Mouse (Mus musculus) liver, embryonic 14.5 days (tissue): ENCODE results near the gene Rin1. TPM values are rescaled to one million over a fixed set of nuclear protein-coding genes. Genes with fewer than 3 reads are reported as not detected.

Source experiments
- ATAC-seq: fragments of 200-750 bp; cut with Nextera tagmentation; 2 replicates; pipeline ENCODE4 v1.8.0; 2017; ENCODE audit warnings: moderate number of reproducible peaks, mild to moderate bottlenecking, moderate library complexity; ENCODE audit not compliant: insufficient read depth
- DNase-seq, 3 experiments: peaks; one replicate each; pipeline ENCODE4 v3.0.0-alpha.2; 2012 to 2013; ENCODE audit warnings: low read depth in 3 of 3, low spot score in 3 of 3
- H3K27ac ChIP-seq: fragments of 300-500 bp; sonication (generic); 2 replicates; pipeline ENCODE4 v1.5.1; 2014; ENCODE audit warnings: moderate library complexity, mild to moderate bottlenecking, control low read depth, inconsistent platforms
- H3K27me3 ChIP-seq: fragments of 300-500 bp; sonication (generic); 2 replicates; pipeline ENCODE4 v1.6.1; 2014; ENCODE audit warnings: mild to moderate bottlenecking, low read length, moderate library complexity; ENCODE audit not compliant: control insufficient read depth, insufficient read depth
- H3K36me3 ChIP-seq: fragments of 300-500 bp; sonication (generic); replicated peaks from 2 replicates; pipeline ENCODE4 v1.6.1; 2014; ENCODE audit warnings: low read depth; ENCODE audit not compliant: control insufficient read depth, insufficient read depth
- H3K4me1 ChIP-seq, 2 experiments: fragments of 200-500 bp in 1 of 2; fragments of 300-500 bp in 1 of 2; sonication (generic) in 1 of 2; replicated peaks; 2 replicates each; pipeline ENCODE4 v1.6.1; 2012 to 2014; ENCODE audit warnings: antibody characterized with exemption in 1 of 2, inconsistent platforms in 1 of 2, low read length in 1 of 2; ENCODE audit not compliant: control insufficient read depth in 2 of 2, insufficient read depth in 2 of 2
- H3K4me2 ChIP-seq: fragments of 300-500 bp; sonication (generic); 2 replicates; pipeline ENCODE4 v1.6.1; 2014; ENCODE audit warnings: low read depth, mild to moderate bottlenecking, control low read depth, moderate library complexity
- H3K4me3 ChIP-seq, 2 experiments: fragments of 200-500 bp in 1 of 2; fragments of 300-500 bp in 1 of 2; sonication (generic) in 1 of 2; 2 replicates each; pipeline ENCODE4 v1.5.1; 2012 to 2014; ENCODE audit warnings: low read depth in 2 of 2, low read length in 2 of 2, mild to moderate bottlenecking in 2 of 2, control low read depth in 1 of 2, inconsistent platforms in 1 of 2, moderate library complexity in 1 of 2; ENCODE audit not compliant: insufficient read depth in 1 of 2
- H3K9ac ChIP-seq: fragments of 300-500 bp; sonication (generic); replicated peaks from 2 replicates; pipeline ENCODE4 v1.6.1; 2014; ENCODE audit warnings: mild to moderate bottlenecking, control low read depth, moderate library complexity
- H3K9me3 ChIP-seq: fragments of 300-500 bp; sonication (generic); 2 replicates; pipeline ENCODE4 v1.6.1; 2016; ENCODE audit warnings: low read length, mixed read lengths; ENCODE audit not compliant: control insufficient read depth
- CTCF ChIP-seq: IDR thresholded peaks from 2 replicates; pipeline ENCODE4 v1.5.1; 2016; ENCODE audit warnings: antibody characterized with exemption, low read depth, control low read depth
- EP300 ChIP-seq: IDR thresholded peaks from 2 replicates; pipeline ENCODE4 v1.6.1; 2016; ENCODE audit warnings: antibody characterized with exemption, low read depth
- WGBS: fragments of 180-500 bp; shearing (Covaris S2); extraction: QIAGEN DNeasy Blood & Tissue Kit; methylation state at CpG from one replicate; pipeline ENCODE4 v1.1.7; 2014; ENCODE audit not compliant: insufficient replicate concordance; 5-methylcytosine and 5-hydroxymethylcytosine counted together
- polyA plus RNA-seq, 2 experiments: library from polyadenylated mRNA; depleted of rRNA in 1 of 2; stranded (reverse) in 1 of 2; unstranded in 1 of 2; fragments of >200 nt; fragmentation: Nextera tagmentation in 1 of 2; extraction: Ambion mirVana in 1 of 2; gene quantifications; 2 replicates each; pipeline versions ENCODE4 v1.2.1 to v1.2.3; 2012 to 2014

Gene Rin1
- polyA plus RNA-seq, 2 experiments: 0.13 to 0.54 TPM

DNA sequence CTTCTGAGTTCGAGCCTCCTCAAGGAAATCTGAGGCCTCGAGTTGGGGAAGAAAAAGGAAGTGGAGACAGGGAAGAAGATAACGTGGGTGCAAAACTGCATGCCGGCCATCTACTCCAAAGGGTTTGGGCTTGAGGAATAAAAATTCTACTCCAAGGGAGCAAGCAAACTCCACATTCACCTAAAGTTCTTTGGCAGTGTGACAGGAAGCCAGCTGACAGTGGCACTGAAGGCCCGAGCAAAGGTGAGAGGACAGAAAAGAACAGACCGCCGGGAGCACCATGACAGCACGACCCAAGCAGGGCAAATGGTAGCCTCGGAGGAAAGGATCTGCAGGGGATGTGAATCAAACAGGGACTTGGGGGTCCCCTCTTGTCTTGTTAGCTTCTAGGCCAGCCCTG lies 55.8 kb downstream of the Rin1 start:
- TF ChIP-seq EP300: no peak
- no peak for TF ChIP-seq CTCF
- ATAC-seq (no peak), DNase-seq (no peak)
- H3K4me2 ChIP-seq: peak overlapping the region; percentile 99
- 2% methylated on average over 9 of the region's 9 CpGs for WGBS
- H3K27me3 ChIP-seq: no peaks in the 10 kb centered on the region
- H3K9ac ChIP-seq: peak overlapping the region; percentile 95
- peak overlapping the region; percentile 68 to 94 for H3K4me3 ChIP-seq
- peaks cover 6% of the 10 kb centered on the region for H3K36me3 ChIP-seq
- H3K4me1 ChIP-seq: peaks cover 4 to 11% of the 10 kb centered on the region in 2 experiments
- no peaks in the 10 kb centered on the region for H3K9me3 ChIP-seq
- H3K27ac ChIP-seq: peak overlapping the region; percentile 57

Other genes starting within 250 kb of the Rin1 start
- gene Gm21992, start 238.9 kb upstream of the Rin1 start, polyA plus RNA-seq (2012; rRNA removed): 10.7 and 15.1 TPM in 2 replicates
- 8.6 and 9.5 TPM in 2 replicates for gene Gm21992, start 238.9 kb upstream of the Rin1 start, polyA plus RNA-seq (2014; fragmentation: Nextera tagmentation; extraction: Ambion mirVana)
- gene Rbm14, start 238.8 kb upstream of the Rin1 start, polyA plus RNA-seq (2012; rRNA removed): 23.9 and 27.1 TPM in 2 replicates
- gene Rbm14, start 238.8 kb upstream of the Rin1 start, polyA plus RNA-seq (2014; fragmentation: Nextera tagmentation; extraction: Ambion mirVana): 30.3 and 35.7 TPM in 2 replicates
- 24.0 and 38.1 TPM in 2 replicates for gene Ccs, start 211.1 kb upstream of the Rin1 start, polyA plus RNA-seq (2012; rRNA removed)
- gene Ccs, start 211.1 kb upstream of the Rin1 start, polyA plus RNA-seq (2014; fragmentation: Nextera tagmentation; extraction: Ambion mirVana): 35.4 and 41.2 TPM in 2 replicates
- 0.01 and 0.02 TPM in 2 replicates for gene Ccdc87, start 211.1 kb upstream of the Rin1 start, polyA plus RNA-seq (2012; rRNA removed)
- not detected in 2 replicates for gene Ccdc87, start 211.1 kb upstream of the Rin1 start, polyA plus RNA-seq (2014; fragmentation: Nextera tagmentation; extraction: Ambion mirVana)
- gene Ctsf, start 195.4 kb upstream of the Rin1 start, polyA plus RNA-seq (2012; rRNA removed): 18.5 and 20.8 TPM in 2 replicates
- gene Ctsf, start 195.4 kb upstream of the Rin1 start, polyA plus RNA-seq (2014; fragmentation: Nextera tagmentation; extraction: Ambion mirVana): 30.6 and 32.8 TPM in 2 replicates
- gene Actn3, start 172.6 kb upstream of the Rin1 start, polyA plus RNA-seq (2012; rRNA removed): 0.18 and 0.33 TPM in 2 replicates
- 0.28 TPM in 2 replicates for gene Actn3, start 172.6 kb upstream of the Rin1 start, polyA plus RNA-seq (2014; fragmentation: Nextera tagmentation; extraction: Ambion mirVana)
- gene Zdhhc24, start 171.8 kb upstream of the Rin1 start, polyA plus RNA-seq (2012; rRNA removed): 16.5 and 17.2 TPM in 2 replicates
- gene Zdhhc24, start 171.8 kb upstream of the Rin1 start, polyA plus RNA-seq (2014; fragmentation: Nextera tagmentation; extraction: Ambion mirVana): 6.8 and 6.9 TPM in 2 replicates
- 1.2 TPM in 2 replicates for gene Bbs1, start 143.9 kb upstream of the Rin1 start, polyA plus RNA-seq (2012; rRNA removed)
- 0.27 and 0.82 TPM in 2 replicates for gene Bbs1, start 143.9 kb upstream of the Rin1 start, polyA plus RNA-seq (2014; fragmentation: Nextera tagmentation; extraction: Ambion mirVana)
- gene Dpp3, start 122.2 kb upstream of the Rin1 start, polyA plus RNA-seq (2012; rRNA removed): 22.4 and 28.0 TPM in 2 replicates
- 37.0 and 39.9 TPM in 2 replicates for gene Dpp3, start 122.2 kb upstream of the Rin1 start, polyA plus RNA-seq (2014; fragmentation: Nextera tagmentation; extraction: Ambion mirVana)
- gene Peli3, start 107.4 kb upstream of the Rin1 start, polyA plus RNA-seq (2012; rRNA removed): 0.03 and 0.06 TPM in 2 replicates
- 0.24 TPM in 1 of 2 replicates, not detected in the other for gene Peli3, start 107.4 kb upstream of the Rin1 start, polyA plus RNA-seq (2014; fragmentation: Nextera tagmentation; extraction: Ambion mirVana)
- gene Mrpl11, start 88.3 kb upstream of the Rin1 start, polyA plus RNA-seq (2012; rRNA removed): 17.8 and 31.8 TPM in 2 replicates
- gene Mrpl11, start 88.3 kb upstream of the Rin1 start, polyA plus RNA-seq (2014; fragmentation: Nextera tagmentation; extraction: Ambion mirVana): 64.7 and 66.2 TPM in 2 replicates
- 0.11 and 0.12 TPM in 2 replicates for gene Npas4, start 60.2 kb upstream of the Rin1 start, polyA plus RNA-seq (2012; rRNA removed)
- not detected in 2 replicates for gene Npas4, start 60.2 kb upstream of the Rin1 start, polyA plus RNA-seq (2014; fragmentation: Nextera tagmentation; extraction: Ambion mirVana)
- gene Slc29a2, start 26.6 kb upstream of the Rin1 start, polyA plus RNA-seq (2012; rRNA removed): 2.5 and 3.8 TPM in 2 replicates
- gene Slc29a2, start 26.6 kb upstream of the Rin1 start, polyA plus RNA-seq (2014; fragmentation: Nextera tagmentation; extraction: Ambion mirVana): 0.76 and 0.96 TPM in 2 replicates
- 3.4 and 4.2 TPM in 2 replicates for gene B4gat1, start 11.7 kb upstream of the Rin1 start, polyA plus RNA-seq (2012; rRNA removed)
- 6.5 TPM in 2 replicates for gene B4gat1, start 11.7 kb upstream of the Rin1 start, polyA plus RNA-seq (2014; fragmentation: Nextera tagmentation; extraction: Ambion mirVana)
- gene AC124502.3, start 11.6 kb upstream of the Rin1 start, polyA plus RNA-seq (2012; rRNA removed): 0.19 and 0.29 TPM in 2 replicates
- 0.13 and 0.59 TPM in 2 replicates for gene AC124502.3, start 11.6 kb upstream of the Rin1 start, polyA plus RNA-seq (2014; fragmentation: Nextera tagmentation; extraction: Ambion mirVana)
- gene Brms1, start 9.1 kb upstream of the Rin1 start, polyA plus RNA-seq (2012; rRNA removed): 17.3 and 19.9 TPM in 2 replicates
- gene Brms1, start 9.1 kb upstream of the Rin1 start, polyA plus RNA-seq (2014; fragmentation: Nextera tagmentation; extraction: Ambion mirVana): 24.5 and 26.4 TPM in 2 replicates
- gene Cd248, start 17.6 kb downstream of the Rin1 start, polyA plus RNA-seq (2012; rRNA removed): 1.7 and 2.0 TPM in 2 replicates
- 2.8 and 3.4 TPM in 2 replicates for gene Cd248, start 17.6 kb downstream of the Rin1 start, polyA plus RNA-seq (2014; fragmentation: Nextera tagmentation; extraction: Ambion mirVana)
- gene Tmem151a, start 35.0 kb downstream of the Rin1 start, polyA plus RNA-seq (2012; rRNA removed): 0.18 and 0.21 TPM in 2 replicates
- gene Tmem151a, start 35.0 kb downstream of the Rin1 start, polyA plus RNA-seq (2014; fragmentation: Nextera tagmentation; extraction: Ambion mirVana): 0.25 and 0.28 TPM in 2 replicates
- 34.7 and 37.0 TPM in 2 replicates for gene Yif1a, start 38.1 kb downstream of the Rin1 start, polyA plus RNA-seq (2012; rRNA removed)
- 58.6 and 60.0 TPM in 2 replicates for gene Yif1a, start 38.1 kb downstream of the Rin1 start, polyA plus RNA-seq (2014; fragmentation: Nextera tagmentation; extraction: Ambion mirVana)
- 0.63 and 1.0 TPM in 2 replicates for gene Cnih2, start 48.0 kb downstream of the Rin1 start, polyA plus RNA-seq (2012; rRNA removed)
- 0.50 and 0.73 TPM in 2 replicates for gene Cnih2, start 48.0 kb downstream of the Rin1 start, polyA plus RNA-seq (2014; fragmentation: Nextera tagmentation; extraction: Ambion mirVana)
- gene Rab1b, start 56.6 kb downstream of the Rin1 start, polyA plus RNA-seq (2012; rRNA removed): 50.6 and 58.8 TPM in 2 replicates
- 76.2 and 84.8 TPM in 2 replicates for gene Rab1b, start 56.6 kb downstream of the Rin1 start, polyA plus RNA-seq (2014; fragmentation: Nextera tagmentation; extraction: Ambion mirVana)
- 2.3 and 3.5 TPM in 2 replicates for gene Klc2, start 68.1 kb downstream of the Rin1 start, polyA plus RNA-seq (2012; rRNA removed)
- 1.3 and 1.6 TPM in 2 replicates for gene Klc2, start 68.1 kb downstream of the Rin1 start, polyA plus RNA-seq (2014; fragmentation: Nextera tagmentation; extraction: Ambion mirVana)
- gene Pacs1, start 222.6 kb downstream of the Rin1 start, polyA plus RNA-seq (2012; rRNA removed): 8.3 and 10.5 TPM in 2 replicates
- 8.2 and 9.9 TPM in 2 replicates for gene Pacs1, start 222.6 kb downstream of the Rin1 start, polyA plus RNA-seq (2014; fragmentation: Nextera tagmentation; extraction: Ambion mirVana)
- 45.0 and 52.5 TPM in 2 replicates for gene Sf3b2, start 245.0 kb downstream of the Rin1 start, polyA plus RNA-seq (2012; rRNA removed)
- 98.4 and 116 TPM in 2 replicates for gene Sf3b2, start 245.0 kb downstream of the Rin1 start, polyA plus RNA-seq (2014; fragmentation: Nextera tagmentation; extraction: Ambion mirVana)
- gene Gal3st3, start 247.8 kb downstream of the Rin1 start, polyA plus RNA-seq (2012; rRNA removed): 0.03 and 0.08 TPM in 2 replicates
- 0.04 TPM in 1 of 2 replicates, not detected in the other for gene Gal3st3, start 247.8 kb downstream of the Rin1 start, polyA plus RNA-seq (2014; fragmentation: Nextera tagmentation; extraction: Ambion mirVana)